Mouse (Mus musculus): ENCODE results near the gene Grb2.
A peak's percentile ranks its signal among the peaks of the same experiment; 100 is the strongest.

Grb2 gene

DNA sequence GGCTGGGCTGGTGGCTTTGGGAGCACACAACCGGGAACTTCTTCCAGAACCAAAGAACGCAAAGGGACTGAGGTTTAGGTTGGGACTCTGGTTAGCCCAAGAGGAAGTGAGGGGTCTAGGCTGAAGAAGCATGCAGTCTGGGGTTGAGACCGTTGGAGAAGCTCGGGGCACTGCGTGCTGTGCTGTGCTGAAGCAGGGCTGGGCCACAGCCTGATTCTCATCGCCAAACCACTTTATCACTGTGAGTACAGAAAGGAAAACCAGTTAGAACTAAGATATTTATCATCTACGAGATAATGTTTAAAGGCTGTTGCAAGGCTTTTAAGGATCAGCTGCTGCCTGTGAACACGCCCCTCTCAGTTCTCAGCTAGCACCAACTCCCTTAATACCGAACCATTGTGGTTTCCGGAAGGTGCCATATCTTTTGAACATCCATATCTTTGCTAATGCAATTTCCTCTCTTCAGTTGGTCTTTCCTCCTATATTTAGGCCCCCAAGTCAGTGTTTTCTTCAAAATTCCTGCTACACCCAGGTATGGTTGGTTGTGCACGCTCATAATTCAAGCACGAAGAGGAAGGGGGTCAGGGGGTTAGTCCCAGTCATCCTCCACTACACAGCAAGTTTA lies 4.4 kb upstream of the Grb2 start:
- DNase-seq (ENCODE audit: low spot score in 2 of 2), result peak in 1 of 2 experiments; percentile 22

DNA sequence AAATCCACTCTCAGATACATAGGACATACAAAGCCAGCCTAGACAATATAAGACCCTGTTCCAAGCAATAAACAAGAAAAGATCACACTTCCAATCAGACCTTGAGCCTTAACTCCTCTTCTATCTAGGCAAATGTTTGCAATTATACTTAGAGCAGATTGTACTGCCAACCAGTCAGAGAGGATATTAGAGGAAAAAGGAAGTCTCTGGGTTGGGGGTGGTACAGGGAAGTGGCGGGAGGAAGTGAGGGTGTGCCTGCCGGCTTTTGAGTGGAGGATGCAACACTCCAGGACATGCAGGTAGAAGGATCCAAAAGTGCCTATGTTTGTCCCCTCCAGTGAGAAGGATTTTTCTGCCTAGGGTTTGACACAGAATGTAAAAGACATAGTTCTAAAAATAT lies 3.9 kb upstream of the Grb2 start:
- DNase-seq (ENCODE audit: low spot score in 2 of 2), result peak in 1 of 2 experiments; percentile 27

DNA sequence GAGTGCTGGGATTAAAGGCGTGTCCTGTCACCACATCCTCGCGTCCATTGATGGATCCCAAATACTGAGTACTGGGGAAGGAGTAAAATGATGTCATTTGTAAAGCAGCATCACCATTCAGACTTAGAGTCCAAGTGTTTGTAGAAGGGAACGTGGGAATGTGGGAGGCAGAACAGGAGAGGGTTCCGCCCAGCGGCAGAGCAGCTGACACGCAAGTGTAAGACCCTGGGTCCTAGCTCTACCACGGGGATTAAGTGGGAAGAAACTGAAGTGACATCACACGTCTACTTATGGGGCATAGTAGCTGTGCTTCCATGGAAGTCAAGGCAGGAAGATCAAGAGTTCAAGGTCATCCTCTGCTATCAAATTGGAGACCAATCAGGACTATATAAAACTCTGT lies 2.7 kb upstream of the Grb2 start:
- no peak for DNase-seq (ENCODE audit: low spot score in 2 of 2)

DNA sequence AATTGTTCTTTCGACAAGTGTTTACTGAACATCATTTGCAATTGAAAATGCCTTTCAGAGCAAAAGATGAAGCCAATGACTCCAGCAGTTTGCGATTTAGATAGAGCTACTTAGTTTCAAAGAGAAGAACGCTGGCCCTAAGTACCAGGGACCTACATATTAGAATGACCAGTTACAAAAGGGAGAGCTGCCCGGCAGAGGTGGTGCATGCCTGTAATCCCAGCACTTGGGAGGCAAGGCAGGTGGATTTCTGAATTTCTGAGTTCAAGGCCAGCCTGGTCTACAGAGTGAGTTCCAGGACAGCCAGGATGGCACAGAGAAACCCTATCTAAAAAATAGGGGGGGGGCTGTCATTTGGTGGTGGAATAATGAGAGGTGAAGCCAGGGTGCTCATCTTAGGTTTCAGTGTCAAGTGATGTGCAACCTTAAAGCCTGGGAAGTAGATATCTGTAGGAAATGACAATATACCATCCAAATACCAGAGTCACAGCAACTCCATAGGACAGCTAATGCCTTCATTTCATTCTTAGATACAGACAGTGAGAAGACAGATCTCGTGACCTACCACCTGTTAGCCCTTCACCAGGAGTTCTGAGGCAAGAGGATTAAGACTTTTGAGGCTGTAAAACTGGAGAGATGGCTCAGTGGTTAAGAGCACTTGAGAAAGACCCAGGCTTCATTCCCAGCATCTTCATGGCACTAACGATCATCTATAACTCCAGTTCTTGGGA lies 1.6 kb upstream of the Grb2 start:
- no peak for DNase-seq (ENCODE audit: low spot score in 2 of 2)

DNA sequence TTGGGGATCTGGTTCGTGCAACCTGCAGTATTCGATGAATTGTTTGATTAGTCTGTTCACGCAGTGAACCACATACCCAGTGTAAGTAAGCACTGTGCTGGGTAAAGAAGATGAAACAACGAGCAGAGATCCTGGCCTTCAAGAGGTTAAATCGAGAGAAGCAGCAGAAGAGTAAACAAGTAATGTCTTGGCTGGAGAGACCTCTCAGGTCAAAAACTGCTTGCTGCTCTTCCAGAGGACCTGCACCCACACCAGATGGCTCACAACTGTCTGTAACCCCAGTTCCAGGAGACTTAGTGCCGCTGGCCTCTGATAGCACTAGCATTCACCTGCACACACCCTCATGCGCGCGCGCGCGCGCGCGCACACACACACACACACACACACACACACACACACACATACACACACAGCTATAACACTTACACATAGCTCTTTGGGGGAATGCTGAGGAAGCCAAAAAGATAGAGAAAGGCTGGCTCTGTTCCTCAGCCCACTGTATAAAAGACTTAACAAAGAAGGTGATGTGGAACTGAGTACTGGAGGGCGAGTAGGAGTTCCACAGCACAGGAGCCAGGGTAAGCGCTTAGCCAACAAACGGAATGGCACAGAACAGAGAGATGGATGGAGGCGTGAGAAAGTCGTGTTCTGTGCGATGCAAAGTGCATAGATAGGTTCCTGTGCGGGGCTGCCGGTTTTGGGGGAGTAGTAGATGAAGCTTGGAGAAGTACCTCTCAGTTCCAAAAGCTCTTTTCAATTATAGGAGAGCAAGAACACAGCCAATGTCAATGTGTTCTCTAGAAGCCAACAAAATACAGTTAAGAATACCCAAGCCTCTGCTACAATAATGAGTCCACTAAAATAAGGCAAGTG lies 795 bp upstream of the Grb2 start:
- DNase-seq (ENCODE audit: low spot score in 2 of 2), result peak in 1 of 2 experiments; percentile 23

DNA sequence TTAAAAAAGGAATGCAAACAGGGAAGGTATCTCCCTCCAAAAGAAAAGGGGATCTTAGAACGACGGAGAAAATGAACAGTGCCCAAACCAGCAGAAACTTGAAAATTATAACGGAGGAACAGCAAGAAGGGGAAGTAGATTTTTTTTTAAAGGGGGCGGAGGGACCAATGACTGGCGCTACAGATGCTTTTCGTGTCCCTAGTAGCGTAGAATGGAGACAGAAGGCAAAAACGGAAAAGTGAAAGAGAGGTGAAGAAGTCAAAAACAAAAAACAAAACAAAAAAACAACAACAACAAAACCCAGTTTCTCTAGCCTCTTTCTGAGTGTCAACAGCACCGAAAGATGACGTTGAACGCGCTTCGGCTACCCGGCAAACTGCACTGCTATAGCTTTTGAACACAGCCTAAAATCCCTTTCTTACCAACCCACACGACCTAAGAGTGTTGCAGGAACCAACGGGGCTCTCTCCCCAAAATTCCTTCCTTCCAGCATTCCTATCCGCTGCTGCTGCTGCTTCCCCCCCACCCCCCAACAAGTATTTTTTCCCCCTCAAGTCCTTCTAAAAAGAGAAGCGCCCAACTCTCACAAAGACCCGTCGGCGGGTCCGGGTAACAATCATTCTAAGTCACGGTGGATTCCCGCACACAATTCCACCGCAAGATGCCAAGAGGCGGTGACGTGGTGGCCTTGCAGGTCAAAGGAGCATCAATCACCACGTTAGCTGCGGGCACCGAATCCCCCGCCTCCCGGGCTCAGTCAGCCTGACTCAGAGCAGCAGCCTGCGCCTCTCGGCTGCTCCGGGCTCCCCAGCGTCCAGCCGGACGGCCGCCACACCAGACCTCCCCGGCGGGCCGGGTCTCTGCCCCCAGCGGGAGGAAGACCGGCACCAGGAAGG lies 836 bp downstream of the Grb2 start:
- DNase-seq (ENCODE audit: low spot score in 2 of 2), result peak; percentile 52 to 59

DNA sequence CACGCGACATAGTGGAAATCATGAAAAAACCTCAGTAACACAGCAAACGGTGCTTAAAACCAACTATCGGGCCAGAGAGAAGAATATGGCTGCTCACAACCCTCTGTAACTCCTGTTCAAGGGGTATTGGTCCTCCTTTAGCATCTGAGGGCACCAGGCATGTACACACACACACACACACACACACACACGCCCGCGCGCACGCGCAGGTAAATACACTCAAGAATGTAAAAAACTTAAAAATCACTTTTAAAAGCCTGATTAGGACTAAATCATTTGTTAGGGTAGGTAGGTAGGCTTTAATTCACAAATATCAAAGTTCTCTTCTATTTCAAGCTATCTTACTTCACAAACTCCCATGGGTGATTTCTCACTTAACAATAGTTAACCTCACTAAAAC lies 1.8 kb downstream of the Grb2 start:
- no peak for DNase-seq (ENCODE audit: low spot score in 2 of 2)

DNA sequence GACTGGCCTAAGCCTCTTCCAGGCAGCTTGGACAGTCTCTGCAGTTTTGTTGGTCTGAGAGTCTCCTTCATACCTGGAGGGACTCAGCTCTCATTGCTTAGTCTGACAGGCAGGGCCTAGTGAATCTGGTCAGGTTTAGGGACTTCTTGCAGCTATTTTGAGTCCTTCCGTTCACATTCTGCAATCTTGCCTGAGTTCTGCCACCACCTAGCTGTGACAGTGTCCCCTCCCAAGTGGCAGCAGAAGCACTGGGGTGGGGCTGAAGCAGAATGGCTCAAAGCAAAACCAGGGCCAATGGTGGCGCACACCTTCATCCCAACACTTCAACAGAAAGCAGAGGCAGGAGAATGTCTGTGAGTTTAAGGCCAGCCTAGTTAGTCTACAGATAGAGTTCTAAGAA lies 2.8 kb downstream of the Grb2 start:
- peak in 1 of 2 experiments; percentile 31 for DNase-seq (ENCODE audit: low spot score in 2 of 2)

DNA sequence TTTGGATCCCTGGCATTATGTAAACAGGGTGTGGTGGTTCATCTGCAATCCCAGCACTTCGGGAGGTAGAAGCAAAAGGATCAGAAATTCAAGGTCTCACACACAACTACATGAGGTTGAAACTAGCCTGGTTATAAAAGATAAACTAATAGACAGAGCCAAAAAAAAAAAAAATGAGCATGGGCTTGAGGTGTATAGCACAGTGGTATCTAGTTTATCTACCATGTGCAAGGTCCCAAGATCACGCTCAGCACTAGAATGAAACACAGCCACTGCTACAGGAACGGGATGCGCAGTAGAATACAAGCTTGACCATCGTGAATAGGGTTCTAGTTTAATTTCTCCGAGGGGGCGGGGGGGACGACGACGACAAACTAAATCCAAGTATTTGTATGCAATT lies 3.7 kb downstream of the Grb2 start:
- no peak for DNase-seq (ENCODE audit: low spot score in 2 of 2)

DNA sequence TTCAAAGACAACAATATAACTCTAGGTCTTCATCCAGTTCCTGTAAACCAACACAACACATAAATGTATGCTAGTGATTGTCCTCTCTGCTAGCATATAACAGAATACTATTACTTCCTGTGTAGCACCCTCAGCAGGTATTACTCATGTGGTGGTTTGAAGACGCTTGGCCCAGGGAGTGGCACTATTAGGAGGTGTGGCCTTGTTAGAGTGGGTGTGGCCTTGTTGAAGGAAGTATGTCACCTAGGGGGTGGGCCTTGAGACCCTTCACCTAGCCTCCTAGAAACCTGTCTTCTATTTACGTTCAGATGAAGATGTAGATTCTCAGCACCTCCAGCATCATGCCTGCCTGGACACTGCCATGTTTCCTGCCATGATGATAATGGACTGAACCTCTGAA lies 4.9 kb downstream of the Grb2 start:
- DNase-seq (ENCODE audit: low spot score in 2 of 2), result peak in 1 of 2 experiments; percentile 23

DNA sequence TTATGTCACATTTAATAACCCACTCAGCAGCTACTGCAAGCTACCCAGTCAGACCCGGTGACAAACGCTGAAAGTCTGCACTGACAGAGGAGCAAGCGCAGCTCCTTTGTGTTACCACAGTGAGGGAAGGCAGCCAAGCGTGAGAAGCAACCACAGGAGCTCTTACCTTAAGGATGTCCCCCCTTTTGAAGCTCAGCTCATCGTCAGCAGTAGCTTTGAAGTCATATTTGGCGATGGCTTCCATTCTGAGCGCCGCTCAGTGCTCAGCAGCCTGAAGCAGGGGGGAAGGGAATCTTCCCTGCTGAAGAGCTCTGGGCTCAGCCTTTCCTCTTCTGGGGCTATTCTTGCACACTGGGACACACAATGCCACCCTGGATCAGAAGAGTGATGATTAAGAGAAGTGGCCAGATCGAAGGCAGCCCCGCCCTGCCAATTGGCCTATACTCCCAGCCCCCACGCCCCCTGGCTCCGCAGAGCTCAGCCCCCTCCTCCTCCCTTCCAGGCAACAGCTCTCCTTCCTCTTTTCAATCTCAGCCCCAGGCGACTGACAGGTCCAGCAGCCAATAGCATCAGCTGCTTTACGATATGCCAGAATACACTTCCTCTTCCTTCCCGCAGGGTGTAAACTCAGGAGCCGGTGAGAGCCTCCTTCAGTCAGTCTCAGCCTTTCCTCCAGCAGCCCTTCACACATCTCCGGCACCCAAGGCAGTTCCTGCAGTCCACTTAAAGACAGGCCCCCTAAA lies 9.2 kb downstream of the Grb2 start:
- DNase-seq (ENCODE audit: low spot score in 2 of 2), result peak; percentile 69 to 87

DNA sequence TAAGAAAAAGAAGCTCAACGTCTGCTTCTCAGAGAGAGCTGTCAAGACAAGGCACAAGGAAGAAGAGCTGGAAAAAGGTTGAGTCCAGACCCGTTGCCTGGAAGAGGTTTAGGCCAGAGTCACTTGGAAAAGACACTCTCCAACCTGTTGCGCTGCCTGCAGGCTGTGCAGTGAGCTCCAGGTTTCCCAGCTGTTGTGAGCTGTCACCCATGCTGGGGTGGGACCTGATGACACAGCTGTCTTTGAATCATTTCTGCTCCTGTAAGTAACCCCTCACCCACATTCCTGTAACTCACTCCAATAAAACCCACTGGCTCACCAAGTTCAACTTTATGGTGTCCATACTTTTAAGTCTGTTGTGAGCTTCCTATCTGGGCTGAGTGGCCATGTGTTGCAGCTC lies 10.7 kb downstream of the Grb2 start:
- DNase-seq (ENCODE audit: low spot score in 2 of 2), result no peak

DNA sequence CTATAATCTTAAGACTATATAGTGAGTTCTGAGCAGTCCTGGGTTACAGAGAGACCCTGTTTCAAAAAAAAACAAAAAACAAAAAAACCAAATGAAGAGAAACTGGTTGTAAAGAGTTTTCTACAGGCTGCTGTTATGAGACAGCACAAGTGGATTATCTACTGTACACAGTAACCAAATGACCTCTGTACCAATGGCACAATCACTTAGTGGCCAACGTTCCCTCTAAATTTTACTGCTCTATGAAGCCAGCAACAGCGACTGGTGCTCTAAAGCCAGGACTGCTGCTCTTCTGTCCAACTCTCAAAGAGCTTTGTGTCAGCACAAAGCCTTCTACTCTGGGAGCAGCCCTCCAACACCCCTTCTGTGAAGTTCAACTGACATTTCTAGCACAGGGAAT lies 11.3 kb downstream of the Grb2 start:
- no peak for DNase-seq (ENCODE audit: low spot score in 2 of 2)

DNA sequence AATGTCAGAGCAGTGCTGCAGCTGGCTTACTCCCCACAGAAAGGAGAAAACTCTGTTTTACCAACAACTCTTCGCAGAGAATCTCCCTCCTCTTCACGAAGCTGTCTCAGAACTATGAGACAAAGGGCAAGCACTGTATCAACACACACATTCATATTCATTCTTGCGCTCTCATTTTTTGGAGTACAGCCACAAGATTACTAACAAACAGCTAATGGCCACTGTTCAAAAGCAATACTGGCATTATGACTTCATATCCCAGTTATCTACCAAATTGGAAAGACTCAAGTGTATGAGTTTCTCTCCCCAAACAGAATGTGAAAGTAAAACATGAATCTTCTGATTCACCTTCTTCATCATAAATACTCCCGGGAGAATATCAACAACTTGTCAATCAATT lies 11.9 kb downstream of the Grb2 start:
- DNase-seq (ENCODE audit: low spot score in 2 of 2), result no peak

DNA sequence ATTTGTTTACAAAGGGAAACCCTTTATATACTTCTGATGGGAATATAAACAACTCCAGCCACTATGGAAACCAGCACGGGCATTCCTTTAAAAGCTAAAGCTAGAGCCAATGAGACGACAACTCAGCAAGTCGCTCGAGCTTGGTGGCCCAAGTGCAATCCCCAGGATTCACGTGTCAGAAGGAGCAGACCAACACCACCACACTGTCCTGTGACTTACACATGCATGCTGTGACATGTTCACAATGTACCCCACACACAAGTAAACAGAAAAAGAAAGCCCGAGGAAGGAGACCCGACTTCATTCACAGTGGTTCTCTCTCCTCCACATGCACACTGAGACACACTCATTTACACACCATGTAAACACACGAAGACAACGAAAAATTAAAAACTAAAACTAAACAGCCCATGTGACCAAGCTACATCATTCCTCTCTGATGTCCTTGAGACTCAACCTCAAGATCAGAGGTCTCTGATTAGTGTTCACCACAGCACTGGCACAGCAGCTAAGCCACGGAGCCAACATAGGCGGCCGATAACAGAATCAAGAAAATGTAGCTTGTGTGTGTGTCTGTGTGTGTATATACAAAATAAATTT lies 14.3 kb downstream of the Grb2 start:
- no peak for DNase-seq (ENCODE audit: low spot score in 2 of 2)

DNA sequence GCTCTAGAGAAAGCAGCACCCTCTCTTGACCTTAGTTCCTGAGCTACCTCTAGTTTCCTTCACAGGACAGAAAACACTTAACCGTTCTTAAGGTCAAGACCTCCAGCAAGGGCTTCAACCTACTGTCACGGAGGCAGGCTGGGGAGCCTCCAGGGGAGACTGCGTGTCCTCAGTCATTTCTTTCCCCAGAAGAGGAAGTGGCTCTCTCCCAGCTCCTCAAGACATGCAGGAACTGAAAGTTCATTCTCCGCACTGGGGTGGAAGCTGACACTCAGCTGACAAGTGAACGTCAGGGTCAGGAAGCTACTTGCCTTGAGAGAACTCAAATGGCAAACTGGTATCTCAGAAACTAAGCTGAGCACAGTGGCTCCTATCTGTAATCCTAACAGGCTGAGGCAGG lies 15.6 kb downstream of the Grb2 start:
- DNase-seq (ENCODE audit: low spot score in 2 of 2), result peak in 1 of 2 experiments; percentile 62

DNA sequence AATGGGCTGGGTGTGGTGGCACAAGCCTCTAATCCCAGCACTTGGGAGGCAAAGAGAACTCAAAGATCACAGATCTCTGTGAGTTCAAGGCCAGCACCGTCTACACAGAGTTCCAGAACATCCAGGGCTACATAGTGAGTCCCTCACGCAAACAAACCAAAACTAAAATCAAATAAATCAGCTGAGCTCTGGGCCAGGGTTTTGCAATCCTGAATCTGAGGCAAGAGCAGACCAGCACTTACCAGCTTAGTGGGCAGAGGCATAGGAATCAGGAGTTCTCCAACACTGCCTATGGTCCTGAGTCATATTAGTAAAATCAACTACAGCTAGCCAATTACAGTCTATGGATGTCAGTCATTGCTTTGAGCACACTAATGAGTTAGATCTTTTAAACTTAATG lies 16.4 kb downstream of the Grb2 start:
- no peak for DNase-seq (ENCODE audit: low spot score in 2 of 2)

DNA sequence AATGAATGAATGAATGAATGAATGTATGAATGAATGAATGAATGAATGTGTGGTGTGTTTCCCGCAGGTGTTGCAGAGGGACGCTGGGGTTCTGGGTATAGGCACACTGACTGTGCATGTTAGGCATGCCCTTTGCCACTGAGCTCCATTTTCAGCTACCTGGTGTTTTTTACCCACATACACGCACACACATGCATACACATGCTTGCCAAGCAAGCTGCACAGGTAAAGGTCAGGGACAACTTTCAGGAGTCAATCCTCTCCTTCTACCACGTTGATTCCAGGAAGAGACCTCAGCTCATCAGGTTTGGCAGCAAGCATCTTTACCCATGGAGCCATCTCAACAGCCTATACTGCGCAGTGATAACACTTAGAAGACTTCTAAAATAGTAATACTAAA lies 16.9 kb downstream of the Grb2 start:
- DNase-seq (ENCODE audit: low spot score in 2 of 2), result no peak

DNA sequence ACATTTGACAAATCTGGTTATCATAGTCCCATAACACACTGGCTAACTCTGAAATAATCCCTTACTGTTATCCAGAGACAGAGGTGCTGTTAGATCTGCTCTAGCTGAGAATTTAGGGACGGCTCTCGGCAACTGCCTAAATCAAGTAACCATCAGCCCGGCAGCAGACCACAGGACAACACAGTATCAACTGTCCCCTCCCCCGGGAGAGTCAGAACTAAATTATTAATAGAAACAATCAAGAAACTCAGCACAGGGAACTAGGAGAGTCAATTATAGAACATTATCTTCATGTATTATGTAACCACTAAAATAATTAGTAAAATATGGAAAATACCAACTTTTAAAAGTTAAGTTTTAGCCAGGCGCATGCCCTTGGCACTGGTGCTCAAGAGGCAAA lies 17.4 kb downstream of the Grb2 start:
- no peak for DNase-seq (ENCODE audit: low spot score in 2 of 2)

DNA sequence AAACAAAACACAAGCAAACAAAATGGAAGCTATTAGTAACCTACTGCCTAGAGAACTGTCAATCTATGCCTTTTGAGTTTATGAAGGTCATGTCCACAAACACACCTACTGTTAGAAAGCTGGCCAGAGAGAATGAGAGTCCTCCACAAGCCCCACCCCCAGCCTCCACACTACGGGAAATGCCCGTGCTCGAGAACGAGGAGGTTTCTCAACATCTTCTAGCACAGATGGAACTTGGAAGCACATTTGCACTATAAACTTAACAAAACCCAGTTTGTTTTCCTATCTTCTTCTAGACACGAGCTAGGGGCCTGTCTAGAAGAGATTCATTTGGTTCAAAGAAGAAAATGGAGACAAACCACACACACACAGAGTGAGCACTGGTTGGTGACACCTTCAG lies 18.0 kb downstream of the Grb2 start:
- no peak for DNase-seq (ENCODE audit: low spot score in 2 of 2)

Measured in natural killer cell, adult 2 months (primary cell).